Mouse (Mus musculus) adrenal gland, postnatal 36 days (tissue): Measurements from ENCODE around the gene Gm21789. TPM values are rescaled to one million over a fixed set of nuclear protein-coding genes. Genes with fewer than 3 reads are reported as not detected.
"Not testable (repeated sequence)": the region's sequence is repeated elsewhere in the genome, so short reads cannot be mapped to it uniquely, and the experiment has no call there.

Experiments used
- DNase-seq, 2 experiments: peaks; one replicate each; pipeline ENCODE4 v3.0.0; 2021; ENCODE audit warnings: mixed read lengths in 1 of 2
- long read RNA-seq, 2 experiments: library from polyadenylated mRNA; stranded (forward); transcript quantifications; one replicate each; pipeline ENCODE4 v2.0.0; 2021; ENCODE audit warnings: borderline sequencing depth in 2 of 2
- total RNA-seq, 2 experiments: library from RNA; stranded (reverse); gene quantifications; 2 replicates each; pipeline ENCODE4 v1.2.3; 2021

The Gm21789 gene
- total RNA-seq = not detected
- long read RNA-seq, experiment 1 = 0 reads
- long read RNA-seq, experiment 2 = 0 reads

GRCm38 (mm10) chrX:32941468-32941867, at the start of gene Gm21789:
Gene Gm21789, plus strand, starts transcription at chrX:32941768.
- not testable (repeated sequence) for DNase-seq

DNA sequence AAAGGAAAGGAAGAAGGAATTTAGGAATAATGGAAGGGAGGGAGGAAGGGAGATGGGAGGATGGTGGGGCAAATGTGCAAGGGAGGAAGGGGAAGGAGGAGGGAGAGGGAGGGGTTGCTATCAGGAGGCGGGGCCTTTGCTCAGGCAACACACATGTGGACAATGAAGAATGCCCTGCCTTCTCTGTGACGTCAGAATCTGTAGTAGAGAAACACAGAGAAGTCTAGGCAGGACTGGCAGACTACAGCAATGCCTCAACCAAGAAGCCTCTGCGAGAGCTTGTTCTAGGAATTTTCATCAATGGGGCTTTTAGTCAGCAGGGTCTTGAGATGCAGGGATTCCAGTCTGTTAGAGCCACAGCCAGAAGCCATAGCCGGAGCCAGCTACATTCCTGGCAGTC, 47.2 kb upstream of the Gm21789 start, which contains the start of gene Btbd35f30:
Btbd35f30 (plus strand) TSS at position 301 of the 400 bp plus-strand sequence.
- DNase-seq = not testable (repeated sequence)

- not testable (repeated sequence) for DNase-seq
Observed at GRCm38 (mm10) chrX:32973597-32973996, 32.0 kb downstream of the Gm21789 start, which contains the start of gene Btbd35f5. Gene Btbd35f5, plus strand, starts transcription at chrX:32973897.

Other genes with a start within 250 kb of the Gm21789 start
- gene Btbd35f21, start 215.7 kb upstream of the Gm21789 start, total RNA-seq = not detected
- not detected for gene Btbd35f30, start 47.1 kb upstream of the Gm21789 start, total RNA-seq
- gene Btbd35f5, start 32.1 kb downstream of the Gm21789 start, total RNA-seq = not detected